ENCODE assay signal across 10 mouse cellular contexts in genomic region chr6:114818471-114818870, GRCm38 (mm10).
A peak's percentile ranks its signal among the peaks of the same experiment; 100 is the strongest.
DNase-seq lines count a peak whose midpoint lies in the region; ATAC-seq and TF ChIP-seq lines count a peak whose summit lies in the region.
"Had no signal": no experiment of that assay in that cellular context is flagged by ENCODE, and none has a peak within 500 bp of the region (broad histone marks: within the 10 kb centered on the region; RNA-seq: fewer than 3 reads in every experiment).

No protein-coding gene starts in this region.

- no peaks in the 10 kb centered on the region; the same call in 1 of the 2 replicates for H3K27me3 ChIP-seq in liver, embryonic 12.5 days (replicated peaks)
- no peaks in the 10 kb centered on the region for H3K27me3 ChIP-seq in liver, postnatal 0 days (ENCODE audit: insufficient read depth, low read length)
- no peaks in the 10 kb centered on the region for H3K27me3 ChIP-seq in kidney, embryonic 16.5 days (ENCODE audit: insufficient read depth, low read length)
- H3K27me3 ChIP-seq: liver, embryonic 13.5 days had no signal

- no peak overlapping the region for H3K4me3 ChIP-seq in liver, embryonic 12.5 days
- H3K4me3 ChIP-seq in liver, postnatal 0 days (ENCODE audit: low read depth, low read length), result no peak overlapping the region
- H3K4me3 ChIP-seq in kidney, embryonic 16.5 days (ENCODE audit: low read length), result no peak overlapping the region
- H3K4me3 ChIP-seq: liver, embryonic 13.5 days had no signal

- H3K9ac ChIP-seq in liver, embryonic 12.5 days, result no peak overlapping the region
- no peak overlapping the region for H3K9ac ChIP-seq in liver, postnatal 0 days (replicated peaks)
- no peak overlapping the region; the same call in 1 of the 2 replicates for H3K9ac ChIP-seq in kidney, embryonic 16.5 days (replicated peaks; ENCODE audit: low read length)
- H3K9ac ChIP-seq: liver, embryonic 13.5 days had no signal

- peak; percentile 28; the same call in 1 of the 2 replicates for ATAC-seq in liver, embryonic 12.5 days
- no peak for ATAC-seq in liver, postnatal 0 days
- ATAC-seq in kidney, embryonic 16.5 days (ENCODE audit: low FRiP score, low TSS enrichment), result peak; percentile 76
- peak; percentile 79 for ATAC-seq in megakaryocyte, adult 5-6 weeks (ENCODE audit: poor library complexity, severe bottlenecking)
- no peak for ATAC-seq in activated CD4-positive, CD25-positive, alpha-beta regulatory T cell, adult 4 months

- TF ChIP-seq CTCF in liver, postnatal 0 days (IDR thresholded peaks at IDR 0.05; ENCODE audit: low read depth), result no peak

- H3K36me3 ChIP-seq in liver, embryonic 12.5 days, result no peaks in the 10 kb centered on the region
- no peaks in the 10 kb centered on the region for H3K36me3 ChIP-seq in liver, postnatal 0 days (replicated peaks; ENCODE audit: insufficient read depth, low read length)
- H3K36me3 ChIP-seq in kidney, embryonic 16.5 days (ENCODE audit: insufficient read depth, low read length), result no peaks in the 10 kb centered on the region
- H3K36me3 ChIP-seq: liver, embryonic 13.5 days had no signal

- no peak for TF ChIP-seq EP300 in liver, postnatal 0 days (IDR thresholded peaks at IDR 0.05; ENCODE audit: low read depth)

- 27% methylated on average over 6 of the region's 6 CpGs for WGBS in liver, embryonic 12.5 days (ENCODE audit: insufficient replicate concordance)
- WGBS in liver, postnatal 0 days (ENCODE audit: insufficient replicate concordance), result 35% methylated on average over 6 of the region's 6 CpGs
- WGBS in kidney, embryonic 16.5 days, result 25% methylated on average over 6 of the region's 6 CpGs

- DNase-seq in liver, postnatal 0 days, result no peak
- peak; percentile 65 to 83 for DNase-seq in heart, adult 9 months (ENCODE audit: low spot score in 2 of 2)
- DNase-seq in gastrocnemius, postnatal 36 days, result no peak
- no peak for DNase-seq in cerebellum, adult 11 months
- DNase-seq: thymus, postnatal 14 days had no signal

- H3K4me2 ChIP-seq in liver, embryonic 12.5 days, result no peak overlapping the region; the same call in 1 of the 2 replicates
- no peak overlapping the region for H3K4me2 ChIP-seq in liver, postnatal 0 days (ENCODE audit: low read depth, low read length)
- no peak overlapping the region for H3K4me2 ChIP-seq in kidney, embryonic 16.5 days (replicated peaks; ENCODE audit: low read depth, low read length)

- peaks cover 45% of the 10 kb centered on the region for H3K4me1 ChIP-seq in liver, embryonic 12.5 days
- no peaks in the 10 kb centered on the region for H3K4me1 ChIP-seq in liver, postnatal 0 days (ENCODE audit: insufficient read depth)
- H3K4me1 ChIP-seq in kidney, embryonic 16.5 days (ENCODE audit: insufficient read depth, low read length), result peaks cover 23% of the 10 kb centered on the region

- intact Hi-C loops in gastrocnemius, postnatal 36 days (cut with DNase I), result loop anchor here (5.0 kb wide), 1 partner anchor 54 kb away; no protein-coding TSS in a partner anchor

- no peaks in the 10 kb centered on the region for H3K9me3 ChIP-seq in liver, embryonic 12.5 days (replicated peaks)
- H3K9me3 ChIP-seq in liver, postnatal 0 days (ENCODE audit: low read length), result no peaks in the 10 kb centered on the region
- H3K9me3 ChIP-seq in kidney, embryonic 16.5 days (ENCODE audit: low read length), result peaks cover 5% of the 10 kb centered on the region; the same call in 1 of the 2 replicates
- H3K9me3 ChIP-seq: liver, embryonic 13.5 days had no signal

- no peak overlapping the region for H3K27ac ChIP-seq in liver, embryonic 12.5 days
- H3K27ac ChIP-seq in liver, postnatal 0 days (ENCODE audit: low read depth), result no peak overlapping the region
- peak overlapping the region; percentile 75 for H3K27ac ChIP-seq in kidney, embryonic 16.5 days (ENCODE audit: low read length)
- H3K27ac ChIP-seq: liver, embryonic 13.5 days had no signal

Comparison
In these comparisons a context has a peak if more than half of its experiments do, and no peak if none do; other contexts are left out.
1. ATAC-seq: peak in liver, embryonic 12.5 days (single experiment), kidney, embryonic 16.5 days (single experiment) and megakaryocyte, adult 5-6 weeks (single experiment); none in liver, postnatal 0 days (single experiment) and activated CD4-positive, CD25-positive, alpha-beta regulatory T cell, adult 4 months (single experiment).
2. DNase-seq: peak in heart, adult 9 months (2 of 2); none in liver, postnatal 0 days (single experiment), gastrocnemius, postnatal 36 days (0 of 2) and cerebellum, adult 11 months (single experiment).